Mouse (Mus musculus) stomach, postnatal 0 days (tissue): Measurements from ENCODE around the gene Myt1l. TPM values are rescaled to one million over a fixed set of nuclear protein-coding genes. Genes with fewer than 3 reads are reported as not detected.
A peak's percentile ranks its signal among the peaks of the same experiment; 100 is the strongest.

Experiments used
- ATAC-seq: fragments of 200-750 bp; cut with Nextera tagmentation; 2 replicates; pipeline ENCODE4 v1.8.0; 2017; ENCODE audit not compliant: low FRiP score, low TSS enrichment
- DNase-seq: peaks from one replicate; pipeline ENCODE4 v3.0.0-alpha.2; 2016; ENCODE audit warnings: low spot score
- H3K27ac ChIP-seq: fragments of 300-500 bp; sonication (generic); replicated peaks from 2 replicates; pipeline ENCODE4 v1.5.1; 2014; ENCODE audit warnings: mild to moderate bottlenecking, control low read depth
- H3K27me3 ChIP-seq: fragments of 300-500 bp; sonication (generic); 2 replicates; pipeline ENCODE4 v1.6.1; 2014; ENCODE audit warnings: low read length; ENCODE audit not compliant: control insufficient read depth, insufficient read depth
- H3K36me3 ChIP-seq: fragments of 300-500 bp; sonication (generic); 2 replicates; pipeline ENCODE4 v1.6.1; 2014; ENCODE audit warnings: low read length, mixed read lengths; ENCODE audit not compliant: control insufficient read depth, insufficient read depth
- H3K4me1 ChIP-seq: fragments of 300-500 bp; sonication (generic); replicated peaks from 2 replicates; pipeline ENCODE4 v1.6.1; 2014; ENCODE audit warnings: antibody characterized with exemption; ENCODE audit not compliant: control insufficient read depth, insufficient read depth
- H3K4me2 ChIP-seq: fragments of 300-500 bp; sonication (generic); replicated peaks from 2 replicates; pipeline ENCODE4 v1.6.1; 2014; ENCODE audit warnings: low read depth, mild to moderate bottlenecking, control low read depth, moderate library complexity
- H3K4me3 ChIP-seq: fragments of 300-500 bp; sonication (generic); 2 replicates; pipeline ENCODE4 v1.5.1; 2014; ENCODE audit warnings: low read depth, low read length, control low read depth
- H3K9ac ChIP-seq: fragments of 300-500 bp; sonication (generic); 2 replicates; pipeline ENCODE4 v1.6.1; 2014; ENCODE audit warnings: mild to moderate bottlenecking, low read length, control low read depth, mixed read lengths
- H3K9me3 ChIP-seq: fragments of 300-500 bp; sonication (generic); 2 replicates; pipeline ENCODE4 v1.6.1; 2016; ENCODE audit warnings: low read length; ENCODE audit not compliant: control insufficient read depth
- CTCF ChIP-seq: IDR thresholded peaks from 2 replicates; pipeline ENCODE4 v1.5.1; 2016; ENCODE audit warnings: antibody characterized with exemption, low read depth, mild to moderate bottlenecking, moderate library complexity
- EP300 ChIP-seq: optimal IDR thresholded peaks from 2 replicates; pipeline ENCODE3; 2016; ENCODE audit warnings: antibody characterized with exemption
- WGBS: fragments of 180-500 bp; shearing (Covaris S2); extraction: QIAGEN DNeasy Blood & Tissue Kit; methylation state at CpG from one replicate; pipeline ENCODE4 v1.1.7; 2014; 5-methylcytosine and 5-hydroxymethylcytosine counted together
- polyA plus RNA-seq: library from polyadenylated mRNA; unstranded; fragments of >200 nt; fragmentation: Nextera tagmentation; extraction: Ambion mirVana; gene quantifications from 2 replicates; pipeline ENCODE4 v1.2.1, GENCODE M21; 2015

Gene Myt1l
- polyA plus RNA-seq, 1 experiment from 2014 or later, result 0.76 TPM

GRCm38 (mm10) chr12:29571613-29572012 is 43.4 kb downstream of the Myt1l start:
- ATAC-seq (no peak), DNase-seq (no peak)
- Histone ChIP-seq H3K36me3 (no peaks in the 10 kb centered on the region), H3K4me1 (no peaks in the 10 kb centered on the region), H3K4me2 (no peak overlapping the region), H3K9ac (no peak overlapping the region), H3K9me3 (no peaks in the 10 kb centered on the region), H3K27ac (no peak overlapping the region), H3K27me3 (no peaks in the 10 kb centered on the region), H3K4me3 (no peak overlapping the region)
- TF ChIP-seq EP300 (no peak), CTCF (no peak)
- 81% methylated on average over 5 of the region's 5 CpGs for WGBS

GRCm38 (mm10) chr12:29593787-29594186 is 65.6 kb downstream of the Myt1l start:
- ATAC-seq (no peak), DNase-seq (no peak)
- H3K9me3 ChIP-seq, result no peaks in the 10 kb centered on the region
- no peak overlapping the region for H3K4me2 ChIP-seq
- H3K27ac ChIP-seq, result no peak overlapping the region
- no peak overlapping the region for H3K9ac ChIP-seq
- H3K36me3 ChIP-seq, result no peaks in the 10 kb centered on the region
- TF ChIP-seq EP300 (no peak), CTCF (no peak)
- H3K4me1 ChIP-seq, result no peaks in the 10 kb centered on the region
- no peaks in the 10 kb centered on the region for H3K27me3 ChIP-seq
- no peak overlapping the region for H3K4me3 ChIP-seq
- 91% methylated on average over 1 of the region's 1 CpGs for WGBS

GRCm38 (mm10) chr12:29599916-29600315 is 71.7 kb downstream of the Myt1l start:
- WGBS, result 50% methylated on average over 6 of the region's 6 CpGs
- no peaks in the 10 kb centered on the region for H3K4me1 ChIP-seq
- TF ChIP-seq EP300 (no peak), CTCF (peak; percentile 36; the same call in 1 of the 2 replicates)
- H3K27me3 ChIP-seq, result no peaks in the 10 kb centered on the region
- ATAC-seq, result no peak
- no peaks in the 10 kb centered on the region for H3K9me3 ChIP-seq
- no peak overlapping the region for H3K4me2 ChIP-seq
- DNase-seq, result no peak
- H3K36me3 ChIP-seq, result no peaks in the 10 kb centered on the region
- no peak overlapping the region for H3K4me3 ChIP-seq
- no peak overlapping the region for H3K27ac ChIP-seq
- no peak overlapping the region for H3K9ac ChIP-seq

- Histone ChIP-seq H3K27ac (no peak overlapping the region), H3K4me2 (no peak overlapping the region), H3K4me1 (no peaks in the 10 kb centered on the region), H3K36me3 (no peaks in the 10 kb centered on the region), H3K4me3 (no peak overlapping the region), H3K27me3 (no peaks in the 10 kb centered on the region), H3K9ac (no peak overlapping the region), H3K9me3 (no peaks in the 10 kb centered on the region)
- ATAC-seq (no peak), DNase-seq (no peak)
- TF ChIP-seq CTCF (no peak), EP300 (no peak)
- WGBS, result 79% methylated on average over 6 of the region's 6 CpGs
These were observed 73.0 kb downstream of the Myt1l start for GRCm38 (mm10) chr12:29601223-29601622.

- no peak overlapping the region for H3K4me3 ChIP-seq
- no peak overlapping the region for H3K4me2 ChIP-seq
- no peak overlapping the region for H3K27ac ChIP-seq
- DNase-seq (no peak), ATAC-seq (no peak)
- no peaks in the 10 kb centered on the region for H3K9me3 ChIP-seq
- no peaks in the 10 kb centered on the region for H3K36me3 ChIP-seq
- 81% methylated on average over 7 of the region's 7 CpGs for WGBS
- no peaks in the 10 kb centered on the region for H3K27me3 ChIP-seq
- no peak overlapping the region for H3K9ac ChIP-seq
- TF ChIP-seq CTCF (no peak), EP300 (no peak)
- H3K4me1 ChIP-seq, result no peaks in the 10 kb centered on the region
These were observed 76.5 kb downstream of the Myt1l start for GRCm38 (mm10) chr12:29604659-29605058.

GRCm38 (mm10) chr12:29605124-29605523 is 76.9 kb downstream of the Myt1l start:
- no peak for DNase-seq
- H3K9ac ChIP-seq, result no peak overlapping the region
- no peaks in the 10 kb centered on the region for H3K9me3 ChIP-seq
- ATAC-seq, result no peak
- no peak overlapping the region for H3K27ac ChIP-seq
- H3K4me3 ChIP-seq, result no peak overlapping the region
- WGBS, result 88% methylated on average over 5 of the region's 5 CpGs
- no peaks in the 10 kb centered on the region for H3K36me3 ChIP-seq
- TF ChIP-seq EP300 (no peak), CTCF (no peak)
- no peaks in the 10 kb centered on the region for H3K4me1 ChIP-seq
- no peaks in the 10 kb centered on the region for H3K27me3 ChIP-seq
- H3K4me2 ChIP-seq, result no peak overlapping the region
